Comparison of ENCODE assay signal across 21 mouse cellular contexts in genomic region chr6:90224338-90224737, GRCm38 (mm10). TPM values are rescaled to one million over a fixed set of nuclear protein-coding genes. Genes with fewer than 3 reads are reported as not detected.
"Had no signal": no experiment of that assay in that cellular context is flagged by ENCODE, and none has a peak within 500 bp of the region (broad histone marks: within the 10 kb centered on the region; RNA-seq: fewer than 3 reads in every experiment).

Vmn1r53 (minus strand) TSS chr6:90224438.

- DNase-seq: left cerebral cortex, postnatal 4 days; liver; liver, embryonic 13.5 days; liver, postnatal 0 days; lung, adult 18-20 months; lung, adult 2 months; lung, embryonic 14.5 days; lung, postnatal 10 days; lung, postnatal 14 days; lung, postnatal 36 days; lung, postnatal 4 days; midbrain, embryonic 14.5 days had no signal

RNA-seq across cellular contexts. Expression of gene Vmn1r53, which starts in this region (rescaled TPM):
- total RNA-seq: left cerebral cortex, postnatal 10 days; left cerebral cortex, postnatal 14 days; left cerebral cortex, postnatal 25 days; left cerebral cortex, postnatal 36 days; left cerebral cortex, postnatal 4 days; megakaryocyte progenitor cell, adult 5-6 weeks; megakaryocyte, adult 5-6 weeks; megakaryocyte-erythroid progenitor cell, adult 5-6 weeks; midbrain, postnatal 0 days; monocyte, adult 5-6 weeks had no signal
